Mouse (Mus musculus): ENCODE measurements around the gene Parp1.
"Not testable (repeated sequence)": the region's sequence is repeated elsewhere in the genome, so short reads cannot be mapped to it uniquely, and the experiment has no call there.

The Parp1 gene

DNA sequence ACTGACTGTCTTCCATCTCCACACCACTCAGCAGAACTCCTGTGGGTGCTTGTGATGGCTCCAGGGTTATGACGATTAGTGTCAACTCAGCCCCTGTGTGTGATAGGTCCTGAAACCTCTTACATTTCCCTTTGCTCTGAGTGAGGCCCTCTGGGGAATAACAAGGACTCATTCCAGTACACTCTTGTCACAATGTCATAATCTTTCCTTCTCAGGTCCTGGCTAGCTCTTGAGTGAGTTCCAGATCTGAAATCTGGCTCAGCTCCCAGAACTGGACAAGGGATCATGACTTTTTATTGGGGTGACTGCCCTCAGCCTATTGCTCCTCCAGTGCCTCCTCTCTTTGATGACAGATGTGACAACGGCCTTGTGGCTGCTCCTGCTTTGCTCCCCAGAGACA, 57.4 kb downstream of the Parp1 start:
- DNase-seq (ENCODE audit: low spot score) = no peak

DNA sequence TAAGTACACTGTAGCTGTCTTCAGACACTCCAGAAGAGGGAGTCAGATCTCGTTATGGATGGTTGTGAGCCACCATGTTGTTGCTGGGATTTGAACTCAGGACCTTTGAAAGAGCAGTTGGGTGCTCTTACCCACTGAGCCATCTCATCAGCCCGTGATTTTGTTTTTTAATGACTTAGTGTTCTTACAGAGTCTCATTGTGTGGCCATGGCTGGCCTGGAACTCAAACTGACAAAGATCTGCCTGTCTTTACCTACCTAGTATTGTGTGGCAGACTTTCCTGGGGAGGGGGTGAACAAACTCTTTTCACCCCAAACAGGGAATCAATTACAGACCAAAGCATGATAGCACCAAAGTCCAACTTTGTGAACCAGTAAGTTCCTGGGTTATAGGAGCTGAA, 69.1 kb downstream of the Parp1 start:
- not testable (repeated sequence) for DNase-seq (ENCODE audit: low spot score)

DNA sequence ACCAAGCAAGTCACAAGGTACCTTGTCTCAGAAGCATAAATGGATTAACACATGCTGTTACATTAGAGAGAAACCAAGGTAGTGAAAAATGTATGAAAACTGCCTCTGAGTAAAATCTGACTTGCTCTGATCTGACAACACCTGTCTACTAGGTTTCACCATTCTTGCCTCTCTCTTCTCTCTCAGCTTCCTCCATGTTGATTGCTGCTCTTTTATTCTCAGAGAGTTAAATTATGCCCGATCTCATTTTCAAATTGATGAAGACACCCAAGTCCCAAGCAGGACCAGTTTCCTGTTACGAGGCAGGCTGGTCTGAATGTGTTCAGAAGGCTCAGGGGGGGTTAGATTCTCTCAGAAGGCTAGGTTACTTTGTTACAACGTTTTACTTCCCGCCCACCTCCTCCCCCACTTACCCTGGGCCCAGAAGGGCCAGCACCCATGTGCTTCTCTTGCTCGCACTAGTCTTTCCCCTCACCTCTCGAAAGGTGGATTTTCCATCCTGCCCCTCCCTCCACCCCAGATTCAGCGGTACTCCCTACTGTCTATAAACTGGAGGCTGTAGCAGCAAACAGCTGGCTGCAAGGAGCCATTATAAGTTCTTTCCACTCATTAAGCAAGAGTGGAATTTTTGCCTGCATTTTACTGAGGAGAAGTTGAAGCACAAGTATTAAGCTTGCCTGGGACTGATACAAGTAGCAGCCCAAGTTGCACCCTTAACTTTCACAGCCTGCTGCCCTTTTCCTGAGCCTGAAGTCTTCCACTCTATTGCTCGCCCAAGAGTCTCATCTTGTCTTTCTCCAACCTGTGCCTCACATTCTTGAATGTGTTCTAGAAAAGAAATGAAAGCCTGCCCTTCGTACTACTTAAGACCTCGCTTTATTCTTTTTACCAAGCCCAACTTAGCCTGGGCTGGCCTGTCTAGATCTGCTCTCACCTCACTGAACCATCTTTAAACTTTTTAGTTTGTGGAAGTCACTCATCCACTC, 71.0 kb downstream of the Parp1 start:
- DNase-seq (ENCODE audit: low spot score) = peak; percentile 16

DNA sequence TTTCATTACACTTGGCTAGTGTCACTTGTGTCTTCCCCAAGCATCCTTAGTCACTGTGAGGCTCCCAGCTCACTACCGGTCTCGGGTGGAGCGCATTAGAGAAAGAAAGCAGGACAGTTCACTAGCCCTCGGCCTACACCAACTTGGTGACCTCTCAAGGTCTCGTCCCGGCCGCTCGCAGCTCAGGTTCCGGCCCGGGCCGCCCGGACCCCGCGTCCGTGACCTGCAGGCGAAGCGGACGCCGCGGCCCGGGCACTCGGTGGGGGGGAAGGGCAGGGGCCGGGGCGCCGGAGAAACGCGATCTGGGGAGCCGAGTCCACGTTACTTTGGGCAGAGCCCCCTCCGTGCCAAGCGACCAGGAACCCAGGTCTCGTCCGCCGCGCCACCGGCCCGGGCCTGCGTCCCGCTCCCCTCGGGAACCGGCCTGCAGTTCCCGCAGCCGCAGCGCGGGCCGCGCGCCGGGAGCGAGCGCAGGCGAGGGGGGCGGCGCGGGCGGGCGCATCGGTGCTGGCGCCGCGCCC, 71.9 kb downstream of the Parp1 start:
- peak; percentile 64 for DNase-seq (ENCODE audit: low spot score)

DNA sequence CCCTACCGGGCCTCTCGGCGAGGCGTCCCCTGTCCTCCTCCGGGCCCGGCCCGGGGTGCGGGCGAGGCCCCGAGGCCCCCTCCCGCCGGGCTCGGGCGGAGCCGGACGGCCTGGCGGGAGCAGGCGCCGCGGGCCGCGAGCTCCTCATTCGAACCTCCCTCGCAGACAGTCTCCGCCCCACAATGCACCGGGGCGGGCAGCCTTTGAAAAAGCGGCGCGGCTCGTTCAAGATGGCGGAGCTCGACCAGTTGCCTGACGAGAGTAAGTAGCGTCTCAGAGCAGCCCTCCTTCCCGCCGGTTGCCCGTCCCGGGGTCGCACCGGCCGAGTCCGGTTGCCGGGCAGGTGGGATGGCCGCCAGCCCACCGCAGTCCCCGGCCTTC, 72.4 kb downstream of the Parp1 start, which contains the start of gene Lin9:
Gene Lin9, plus strand, starts transcription at position 14 of the 381 bp plus-strand sequence.
- peak; percentile 96 for DNase-seq (ENCODE audit: low spot score)

DNA sequence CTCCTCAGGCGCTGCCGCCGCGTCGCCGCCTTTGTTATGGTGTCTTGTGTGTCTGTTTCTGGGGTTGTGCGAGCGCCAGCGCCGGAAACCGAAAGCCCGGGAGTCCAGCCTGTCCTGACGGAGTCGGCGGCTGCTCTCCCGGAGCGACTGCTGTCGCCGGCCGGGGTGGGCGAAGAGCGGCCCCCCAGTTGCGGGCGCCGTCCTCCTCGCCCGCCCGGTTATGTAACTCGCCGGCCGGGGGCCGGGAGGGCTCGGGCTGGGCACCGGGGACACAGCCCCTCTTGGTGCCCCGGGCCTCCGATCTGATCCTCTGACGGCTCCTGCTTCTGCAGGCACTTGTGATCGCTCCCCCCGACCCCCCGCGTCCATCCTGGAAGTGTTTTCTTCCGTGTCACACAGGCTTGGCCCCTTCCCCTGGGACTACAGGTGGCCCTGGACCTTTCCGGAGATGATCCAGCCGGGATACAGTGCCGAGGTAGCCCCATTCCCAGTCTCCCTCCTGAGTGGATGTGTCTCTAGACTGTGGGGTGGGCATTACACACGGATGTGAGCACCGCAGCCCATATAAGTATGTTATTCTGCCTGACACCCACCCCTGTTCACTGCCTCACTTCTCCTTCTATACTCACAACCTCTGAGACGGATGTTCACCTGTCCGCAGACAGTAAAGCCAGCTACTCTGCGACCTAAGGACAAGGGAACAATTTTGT, 72.9 kb downstream of the Parp1 start:
- DNase-seq (ENCODE audit: low spot score) = peak; percentile 43

DNA sequence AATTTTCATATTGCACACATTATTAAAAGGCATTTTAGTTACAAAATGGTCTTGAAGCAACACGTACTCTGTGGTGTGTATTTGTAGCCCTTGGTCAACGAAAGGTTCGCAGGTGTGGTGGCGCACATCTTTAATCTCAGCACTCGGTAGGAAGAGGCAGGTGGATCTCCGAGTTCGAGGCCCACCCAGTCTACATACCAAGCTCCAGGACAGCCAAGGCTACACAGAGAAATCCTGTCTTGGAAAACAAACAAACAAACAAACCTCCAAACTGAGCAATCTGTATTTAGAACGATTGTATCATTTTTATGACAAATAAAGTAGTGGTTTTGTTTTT, 73.5 kb downstream of the Parp1 start:
- no peak for DNase-seq (ENCODE audit: low spot score)
